Mouse (Mus musculus): ENCODE measurements around the gene Slco1c1. TPM values are rescaled to one million over a fixed set of nuclear protein-coding genes. Genes with fewer than 3 reads are reported as not detected.

Gene Slco1c1
- polyA plus RNA-seq, 1 experiment from 2014 or later, result not detected

DNA sequence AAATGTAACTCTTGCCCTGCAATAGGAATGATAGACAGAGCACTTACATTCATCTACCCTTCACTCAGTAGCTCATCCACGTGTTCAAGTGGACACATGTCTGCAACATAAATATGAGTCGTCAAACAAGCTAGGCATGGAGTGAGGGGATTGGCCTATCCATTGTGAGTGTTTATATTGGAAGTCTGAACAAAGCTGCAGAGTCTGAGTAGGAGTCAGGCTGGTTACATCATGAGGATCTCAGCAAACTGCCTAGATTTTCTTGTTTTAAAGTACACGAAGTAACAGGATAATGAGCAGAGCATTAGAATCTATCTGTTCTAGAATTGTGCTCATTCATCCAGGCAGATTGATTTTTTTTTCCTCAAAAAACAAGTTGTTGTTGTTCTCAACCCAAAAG lies 23.0 kb upstream of the Slco1c1 start:
- Histone ChIP-seq H3K27ac (ENCODE audit: low read length) (no peak overlapping the region), H3K4me3 (ENCODE audit: low read depth, low read length) (no peak overlapping the region), H3K36me3 (ENCODE audit: control insufficient read depth, insufficient read depth, low read length) (no peaks in the 10 kb centered on the region), H3K27me3 (ENCODE audit: control insufficient read depth, insufficient read depth, low read length) (no peaks in the 10 kb centered on the region), H3K9ac (replicated peaks; ENCODE audit: low read depth, low read length) (no peak overlapping the region), H3K4me2 (replicated peaks; ENCODE audit: low read depth, low read length) (no peak overlapping the region), H3K4me1 (ENCODE audit: control insufficient read depth, insufficient read depth, low read length) (no peaks in the 10 kb centered on the region), H3K9me3 (ENCODE audit: control insufficient read depth, low read depth, low read length) (no peaks in the 10 kb centered on the region)
- no peak for ATAC-seq (ENCODE audit: insufficient number of reproducible peaks, insufficient read depth, low FRiP score, low read depth)
- WGBS, result 46% methylated on average over 3 of the region's 3 CpGs

DNA sequence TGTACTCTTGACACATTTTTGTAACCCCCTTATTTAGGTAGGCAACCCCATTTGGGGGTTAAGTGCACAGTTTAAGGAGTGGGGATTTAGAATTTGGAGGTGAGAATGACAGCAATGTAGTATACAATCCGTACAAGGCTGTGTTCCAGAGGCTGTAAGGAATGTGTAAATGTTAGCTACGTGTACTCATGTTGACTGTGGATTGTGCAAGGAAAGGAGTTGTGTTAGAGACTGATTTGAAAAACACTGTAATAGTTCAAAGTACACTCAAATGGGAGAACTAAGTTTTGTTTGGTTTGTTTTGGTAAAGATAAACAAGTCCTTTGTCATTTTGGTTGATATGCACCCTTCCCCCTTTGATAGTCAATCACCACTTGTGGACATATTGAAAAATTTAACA lies 1.6 kb upstream of the Slco1c1 start:
- Histone ChIP-seq H3K27me3 (ENCODE audit: control insufficient read depth, insufficient read depth, low read length) (no peaks in the 10 kb centered on the region), H3K4me3 (ENCODE audit: low read depth, low read length) (no peak overlapping the region), H3K9me3 (ENCODE audit: control insufficient read depth, low read depth, low read length) (no peaks in the 10 kb centered on the region), H3K36me3 (ENCODE audit: control insufficient read depth, insufficient read depth, low read length) (no peaks in the 10 kb centered on the region), H3K4me2 (replicated peaks; ENCODE audit: low read depth, low read length) (no peak overlapping the region), H3K9ac (replicated peaks; ENCODE audit: low read depth, low read length) (no peak overlapping the region), H3K27ac (ENCODE audit: low read length) (no peak overlapping the region), H3K4me1 (ENCODE audit: control insufficient read depth, insufficient read depth, low read length) (no peaks in the 10 kb centered on the region)
- WGBS, result 61% methylated on average over 2 of the region's 2 CpGs
- ATAC-seq (ENCODE audit: insufficient number of reproducible peaks, insufficient read depth, low FRiP score, low read depth), result no peak

DNA sequence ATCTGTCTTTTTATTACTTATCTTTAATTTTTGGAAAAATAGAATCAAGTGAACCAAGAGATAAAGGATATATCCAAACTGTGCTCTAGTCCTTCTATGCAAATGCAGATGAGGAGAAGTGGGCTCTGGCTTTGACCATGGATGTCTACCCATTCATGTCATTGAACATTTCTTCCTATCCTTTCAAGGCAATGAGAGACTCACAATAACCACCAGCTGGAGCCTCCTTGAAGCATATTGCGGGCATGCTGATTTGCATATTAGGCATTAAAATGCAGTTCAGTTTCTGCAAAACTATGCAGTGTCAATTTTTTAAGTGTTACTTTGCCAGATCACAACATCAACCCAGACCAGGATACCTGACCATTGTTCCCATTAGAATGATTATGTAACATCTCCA lies 1.6 kb downstream of the Slco1c1 start:
- Histone ChIP-seq H3K4me3 (ENCODE audit: low read depth, low read length) (no peak overlapping the region), H3K9ac (replicated peaks; ENCODE audit: low read depth, low read length) (no peak overlapping the region), H3K27me3 (ENCODE audit: control insufficient read depth, insufficient read depth, low read length) (no peaks in the 10 kb centered on the region), H3K36me3 (ENCODE audit: control insufficient read depth, insufficient read depth, low read length) (no peaks in the 10 kb centered on the region), H3K9me3 (ENCODE audit: control insufficient read depth, low read depth, low read length) (no peaks in the 10 kb centered on the region), H3K4me1 (ENCODE audit: control insufficient read depth, insufficient read depth, low read length) (no peaks in the 10 kb centered on the region), H3K27ac (ENCODE audit: low read length) (no peak overlapping the region), H3K4me2 (replicated peaks; ENCODE audit: low read depth, low read length) (no peak overlapping the region)
- no peak for ATAC-seq (ENCODE audit: insufficient number of reproducible peaks, insufficient read depth, low FRiP score, low read depth)
- WGBS, result 100% methylated on average over 1 of the region's 1 CpGs

DNA sequence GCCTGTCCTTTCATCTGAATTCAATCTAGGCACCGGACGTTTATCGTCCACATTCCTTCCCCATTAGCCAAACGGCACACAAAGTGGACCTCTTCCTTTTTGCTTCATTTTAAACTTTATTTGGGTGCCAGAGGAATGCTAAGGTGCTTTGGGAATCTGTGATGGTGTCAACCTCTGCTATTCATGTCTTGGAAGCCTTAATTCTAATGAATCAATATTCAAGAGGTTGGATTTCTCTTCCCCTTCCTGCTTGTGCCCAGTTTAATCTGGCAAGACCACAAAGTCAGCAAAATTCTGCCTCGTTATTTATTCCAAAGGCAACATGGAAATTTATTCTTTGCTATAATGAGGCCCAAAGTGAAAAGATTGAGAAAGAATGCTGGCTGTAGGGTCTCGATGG lies 6.7 kb downstream of the Slco1c1 start:
- no peaks in the 10 kb centered on the region for H3K27me3 ChIP-seq (ENCODE audit: control insufficient read depth, insufficient read depth, low read length)
- ATAC-seq (ENCODE audit: insufficient number of reproducible peaks, insufficient read depth, low FRiP score, low read depth), result no peak
- 75% methylated on average over 6 of the region's 6 CpGs for WGBS

DNA sequence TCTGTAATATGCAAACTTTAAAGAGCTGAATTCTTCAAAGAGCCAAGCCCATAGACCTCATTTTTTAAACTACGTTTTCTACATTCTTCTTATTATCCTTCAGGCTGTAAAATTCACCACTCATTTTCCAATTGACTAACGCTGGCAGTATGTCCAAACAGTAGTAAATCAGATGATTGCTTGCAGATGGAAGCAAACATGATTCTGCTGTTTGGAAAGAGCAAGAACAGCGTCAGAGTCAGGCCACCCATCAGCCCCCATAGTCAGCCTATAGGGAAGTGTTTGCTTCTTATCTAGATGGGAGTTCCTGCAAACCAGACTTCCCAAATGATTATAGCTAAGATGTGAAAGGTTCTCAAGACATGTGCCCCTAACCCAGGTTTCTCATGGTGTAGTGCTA lies 13.1 kb downstream of the Slco1c1 start:
- Histone ChIP-seq H3K4me1 (ENCODE audit: control insufficient read depth, insufficient read depth, low read length) (no peaks in the 10 kb centered on the region), H3K27ac (ENCODE audit: low read length) (no peak overlapping the region), H3K4me2 (replicated peaks; ENCODE audit: low read depth, low read length) (no peak overlapping the region), H3K9me3 (ENCODE audit: control insufficient read depth, low read depth, low read length) (no peaks in the 10 kb centered on the region), H3K9ac (replicated peaks; ENCODE audit: low read depth, low read length) (no peak overlapping the region), H3K27me3 (ENCODE audit: control insufficient read depth, insufficient read depth, low read length) (no peaks in the 10 kb centered on the region), H3K36me3 (ENCODE audit: control insufficient read depth, insufficient read depth, low read length) (no peaks in the 10 kb centered on the region), H3K4me3 (ENCODE audit: low read depth, low read length) (no peak overlapping the region)
- no peak; the same call in 1 of the 2 replicates for ATAC-seq (ENCODE audit: insufficient number of reproducible peaks, insufficient read depth, low FRiP score, low read depth)
- WGBS, result 14% methylated on average over 3 of the region's 3 CpGs

More for the DNA sequence above, 6.7 kb downstream of the Slco1c1 start:
- Histone ChIP-seq H3K4me3 (ENCODE audit: low read depth, low read length) (no peak overlapping the region), H3K4me2 (replicated peaks; ENCODE audit: low read depth, low read length) (no peak overlapping the region), H3K36me3 (ENCODE audit: control insufficient read depth, insufficient read depth, low read length) (no peaks in the 10 kb centered on the region), H3K27ac (ENCODE audit: low read length) (no peak overlapping the region), H3K9me3 (ENCODE audit: control insufficient read depth, low read depth, low read length) (no peaks in the 10 kb centered on the region), H3K9ac (replicated peaks; ENCODE audit: low read depth, low read length) (no peak overlapping the region), H3K4me1 (ENCODE audit: control insufficient read depth, insufficient read depth, low read length) (no peaks in the 10 kb centered on the region)

DNA sequence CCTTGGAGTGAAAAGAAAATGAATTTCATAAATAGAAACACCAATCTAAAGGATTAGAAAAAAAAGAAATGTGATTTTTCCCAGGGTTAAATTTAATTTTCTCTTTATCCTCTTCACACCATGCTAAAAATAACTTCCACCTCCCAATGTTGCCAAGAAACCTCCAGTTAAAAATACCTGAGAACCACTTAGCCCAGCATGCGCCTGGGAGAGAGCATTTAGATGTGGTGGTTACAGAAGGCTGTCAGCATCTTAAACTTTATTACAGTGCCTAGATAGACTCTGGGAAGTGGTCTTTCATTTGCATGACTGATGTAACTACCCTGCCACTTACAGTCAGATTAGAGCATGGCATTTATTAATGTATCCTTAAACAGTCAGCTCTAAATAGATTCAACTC lies 17.0 kb downstream of the Slco1c1 start:
- Histone ChIP-seq H3K4me2 (replicated peaks; ENCODE audit: low read depth, low read length) (no peak overlapping the region), H3K9ac (replicated peaks; ENCODE audit: low read depth, low read length) (no peak overlapping the region), H3K36me3 (ENCODE audit: control insufficient read depth, insufficient read depth, low read length) (no peaks in the 10 kb centered on the region), H3K4me1 (ENCODE audit: control insufficient read depth, insufficient read depth, low read length) (no peaks in the 10 kb centered on the region), H3K27me3 (ENCODE audit: control insufficient read depth, insufficient read depth, low read length) (no peaks in the 10 kb centered on the region), H3K9me3 (ENCODE audit: control insufficient read depth, low read depth, low read length) (no peaks in the 10 kb centered on the region), H3K4me3 (ENCODE audit: low read depth, low read length) (no peak overlapping the region), H3K27ac (ENCODE audit: low read length) (no peak overlapping the region)
- no peak for ATAC-seq (ENCODE audit: insufficient number of reproducible peaks, insufficient read depth, low FRiP score, low read depth)
- 72% methylated on average over 1 of the region's 1 CpGs for WGBS

DNA sequence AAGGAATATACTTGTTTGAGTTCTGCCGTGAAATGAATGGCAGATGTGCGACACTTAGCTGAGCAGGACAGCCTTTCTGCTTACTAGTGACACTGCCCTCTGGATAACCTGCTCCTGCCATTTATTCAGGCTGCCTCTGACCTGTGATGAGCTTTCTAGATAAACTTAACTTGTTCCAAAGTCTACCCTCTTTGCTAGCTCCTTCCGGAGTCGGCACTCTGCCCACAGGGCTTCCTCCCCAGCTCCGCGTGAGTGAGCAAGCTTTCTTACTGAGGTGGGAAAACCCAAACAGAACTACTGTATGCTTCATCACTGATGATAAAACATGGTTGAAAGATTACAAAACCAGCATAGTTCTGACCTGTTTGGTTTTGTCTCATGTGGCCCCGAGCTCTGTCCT lies 19.2 kb downstream of the Slco1c1 start:
- no peak for ATAC-seq (ENCODE audit: insufficient number of reproducible peaks, insufficient read depth, low FRiP score, low read depth)
- Histone ChIP-seq H3K36me3 (ENCODE audit: control insufficient read depth, insufficient read depth, low read length) (no peaks in the 10 kb centered on the region), H3K27ac (ENCODE audit: low read length) (no peak overlapping the region), H3K9ac (replicated peaks; ENCODE audit: low read depth, low read length) (no peak overlapping the region), H3K4me2 (replicated peaks; ENCODE audit: low read depth, low read length) (no peak overlapping the region), H3K27me3 (ENCODE audit: control insufficient read depth, insufficient read depth, low read length) (no peaks in the 10 kb centered on the region), H3K4me3 (ENCODE audit: low read depth, low read length) (no peak overlapping the region), H3K4me1 (ENCODE audit: control insufficient read depth, insufficient read depth, low read length) (no peaks in the 10 kb centered on the region), H3K9me3 (ENCODE audit: control insufficient read depth, low read depth, low read length) (no peaks in the 10 kb centered on the region)
- WGBS, result 76% methylated on average over 7 of the region's 7 CpGs

DNA sequence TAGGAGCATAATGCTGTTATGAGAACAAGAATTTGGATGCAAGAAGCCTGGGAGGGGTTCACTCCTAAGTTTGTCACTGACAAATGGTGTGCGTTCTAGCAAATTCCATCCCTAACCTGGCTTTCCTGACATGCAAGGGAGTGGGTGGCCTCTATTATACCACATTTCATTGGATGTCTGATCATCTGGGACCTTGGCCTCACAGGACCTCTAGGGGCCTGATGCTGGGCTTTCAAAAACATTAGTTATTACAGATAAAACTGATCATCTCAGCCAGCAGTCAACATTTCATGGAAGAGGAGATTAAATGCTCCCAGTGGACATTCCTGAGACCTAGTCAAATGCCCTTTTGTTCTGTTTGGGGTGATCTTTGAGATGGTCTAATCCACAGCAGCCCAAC lies 34.0 kb downstream of the Slco1c1 start:
- ATAC-seq (ENCODE audit: insufficient number of reproducible peaks, insufficient read depth, low FRiP score, low read depth), result no peak
- Histone ChIP-seq H3K27me3 (ENCODE audit: control insufficient read depth, insufficient read depth, low read length) (no peaks in the 10 kb centered on the region), H3K36me3 (ENCODE audit: control insufficient read depth, insufficient read depth, low read length) (no peaks in the 10 kb centered on the region), H3K4me2 (replicated peaks; ENCODE audit: low read depth, low read length) (no peak overlapping the region), H3K4me1 (ENCODE audit: control insufficient read depth, insufficient read depth, low read length) (no peaks in the 10 kb centered on the region), H3K27ac (ENCODE audit: low read length) (no peak overlapping the region), H3K9me3 (ENCODE audit: control insufficient read depth, low read depth, low read length) (no peaks in the 10 kb centered on the region), H3K4me3 (ENCODE audit: low read depth, low read length) (no peak overlapping the region), H3K9ac (replicated peaks; ENCODE audit: low read depth, low read length) (no peak overlapping the region)
- 81% methylated on average over 1 of the region's 1 CpGs for WGBS

DNA sequence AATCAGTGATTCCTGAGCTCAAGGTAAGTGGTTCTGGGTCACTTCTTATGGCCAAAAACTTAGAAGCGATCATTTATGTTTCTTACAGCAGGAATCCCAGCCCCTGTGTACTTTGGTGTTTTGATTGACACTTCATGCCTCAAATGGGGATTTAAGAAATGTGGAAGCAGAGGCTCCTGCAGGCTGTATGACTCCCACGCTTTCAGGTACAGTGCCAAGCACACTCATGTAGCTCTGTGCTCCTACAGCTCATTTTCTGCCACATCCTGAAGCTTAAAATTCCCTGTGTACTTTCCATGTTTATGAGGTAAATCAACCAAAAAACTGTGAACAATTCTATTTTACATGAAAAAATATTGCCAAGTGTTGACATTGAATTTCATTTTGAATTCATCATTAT lies 43.2 kb downstream of the Slco1c1 start:
- no peak overlapping the region for H3K4me2 ChIP-seq (replicated peaks; ENCODE audit: low read depth, low read length)
- H3K27me3 ChIP-seq (ENCODE audit: control insufficient read depth, insufficient read depth, low read length), result no peaks in the 10 kb centered on the region
- no peaks in the 10 kb centered on the region for H3K4me1 ChIP-seq (ENCODE audit: control insufficient read depth, insufficient read depth, low read length)
- H3K4me3 ChIP-seq (ENCODE audit: low read depth, low read length), result no peak overlapping the region
- no peak for ATAC-seq (ENCODE audit: insufficient number of reproducible peaks, insufficient read depth, low FRiP score, low read depth)
- WGBS, result 87% methylated on average over 2 of the region's 2 CpGs
- H3K27ac ChIP-seq (ENCODE audit: low read length), result no peak overlapping the region
- H3K36me3 ChIP-seq (ENCODE audit: control insufficient read depth, insufficient read depth, low read length), result no peaks in the 10 kb centered on the region
- no peak overlapping the region for H3K9ac ChIP-seq (replicated peaks; ENCODE audit: low read depth, low read length)
- no peaks in the 10 kb centered on the region for H3K9me3 ChIP-seq (ENCODE audit: control insufficient read depth, low read depth, low read length)
